Mouse (Mus musculus) limb, embryonic 10.5 days (tissue): ENCODE measurements at regions not wholly inside any gene's neighbourhood (a gene's known extent, or its start where the extent isn't known, plus 50 kb on each side); places are given as distances from the start of the nearest gene placed in this dataset.

Experiments
- DNase-seq: peaks from one replicate; pipeline ENCODE4 v3.0.0-alpha.2; 2017; ENCODE audit warnings: low spot score
- H3K27ac ChIP-seq: fragments of 300-500 bp; sonication (generic); 2 replicates; pipeline ENCODE4 v1.5.1; 2016; ENCODE audit warnings: mild to moderate bottlenecking
- H3K27me3 ChIP-seq: fragments of 300-500 bp; sonication (generic); 2 replicates; pipeline ENCODE4 v1.6.1; 2016; ENCODE audit warnings: low read depth, mild to moderate bottlenecking; ENCODE audit not compliant: poor library complexity, severe bottlenecking
- H3K36me3 ChIP-seq: fragments of 300-500 bp; sonication (generic); 2 replicates; pipeline ENCODE4 v1.6.1; 2016; ENCODE audit warnings: mild to moderate bottlenecking, moderate library complexity
- H3K4me1 ChIP-seq: fragments of 300-500 bp; sonication (generic); 2 replicates; pipeline ENCODE4 v1.6.1; 2016
- H3K4me3 ChIP-seq: fragments of 300-500 bp; sonication (generic); 2 replicates; pipeline ENCODE4 v1.5.1; 2016; ENCODE audit warnings: mild to moderate bottlenecking, moderate library complexity
- H3K9me3 ChIP-seq: fragments of 300-500 bp; sonication (generic); replicated peaks from 2 replicates; pipeline ENCODE4 v1.6.1; 2016; ENCODE audit warnings: mild to moderate bottlenecking
- WGBS: fragments of 180-500 bp; shearing (Covaris S2); methylation state at CpG from one replicate; pipeline ENCODE4 v1.1.7; 2016; 5-methylcytosine and 5-hydroxymethylcytosine counted together

DNA sequence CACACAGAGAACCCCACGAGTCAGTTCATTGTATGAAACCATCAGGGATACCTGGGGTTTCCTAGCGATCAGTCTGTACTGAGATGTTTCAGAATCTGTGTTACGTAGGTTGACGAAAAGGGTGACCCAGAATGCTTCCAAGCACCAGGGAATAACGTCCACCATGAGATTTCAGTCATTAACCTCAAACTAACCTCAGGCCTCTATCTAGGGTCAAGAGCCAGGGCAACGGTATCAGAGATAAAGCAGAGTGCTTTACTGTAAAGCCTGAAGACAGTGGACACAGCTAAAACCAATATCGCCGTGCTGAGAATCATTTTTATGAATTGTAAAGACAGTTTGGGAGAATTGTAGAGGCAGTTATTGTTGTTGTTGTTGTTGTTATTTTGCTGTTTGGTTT, 52.9 kb upstream of the Errfi1 start:
- Histone ChIP-seq H3K4me1 (peaks cover 52% of the 10 kb centered on the region), H3K9me3 (no peaks in the 10 kb centered on the region), H3K4me3 (no peak overlapping the region), H3K36me3 (no peaks in the 10 kb centered on the region), H3K27me3 (no peaks in the 10 kb centered on the region), H3K27ac (no peak overlapping the region)
- DNase-seq: no peak
- 79% methylated on average over 8 of the region's 8 CpGs for WGBS

DNA sequence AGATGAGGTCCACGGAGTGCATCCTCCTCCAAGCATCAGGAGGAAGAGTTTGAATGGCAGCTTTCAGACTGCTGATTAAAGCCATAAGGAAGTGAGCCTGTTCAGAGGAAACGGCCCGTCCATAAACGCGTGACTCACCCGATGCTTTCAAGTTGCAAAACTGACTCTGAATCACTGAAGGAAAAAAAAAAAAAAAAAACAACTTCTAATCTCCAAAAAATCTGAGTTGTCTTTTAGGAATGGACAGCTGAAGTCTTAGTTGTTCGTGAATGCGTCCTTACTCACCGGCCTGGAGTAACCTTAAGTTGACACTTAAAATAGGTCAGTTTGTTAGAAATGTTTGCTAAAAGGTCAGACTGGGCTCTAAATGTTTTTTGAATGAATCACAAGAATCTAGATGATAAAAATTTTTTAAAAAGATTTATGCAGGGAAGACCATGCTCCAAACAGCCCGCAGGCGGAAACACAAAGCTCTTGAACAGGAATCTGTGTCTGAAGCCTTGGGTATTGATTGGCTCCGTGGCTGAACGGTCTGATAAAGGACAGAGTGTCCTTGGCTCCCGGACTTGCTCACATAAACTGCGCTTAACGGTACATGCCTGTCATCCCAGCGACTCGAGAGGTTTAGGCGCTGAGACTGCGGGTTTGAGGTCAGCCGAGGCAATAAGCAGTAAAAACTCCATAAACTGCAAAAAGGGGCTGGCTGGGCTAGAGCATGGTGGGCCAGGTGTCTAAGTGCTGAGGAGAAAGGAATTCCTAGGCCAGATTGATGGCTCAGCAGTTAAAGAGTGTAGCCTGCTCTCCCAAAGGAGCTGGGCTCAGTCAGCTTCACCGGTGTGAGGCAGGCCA, 53.9 kb upstream of the Errfi1 start:
- no peaks in the 10 kb centered on the region for H3K9me3 ChIP-seq
- no peaks in the 10 kb centered on the region for H3K36me3 ChIP-seq
- H3K27ac ChIP-seq: peak overlapping the region; percentile 66
- peaks cover 51% of the 10 kb centered on the region for H3K4me1 ChIP-seq
- 41% methylated on average over 22 of the region's 22 CpGs for WGBS
- 0 out of 2 replicates have a peak overlapping the region, but pooled peaks have one; percentile 2 for H3K4me3 ChIP-seq
- H3K27me3 ChIP-seq: no peaks in the 10 kb centered on the region
- peak; percentile 56 for DNase-seq

DNA sequence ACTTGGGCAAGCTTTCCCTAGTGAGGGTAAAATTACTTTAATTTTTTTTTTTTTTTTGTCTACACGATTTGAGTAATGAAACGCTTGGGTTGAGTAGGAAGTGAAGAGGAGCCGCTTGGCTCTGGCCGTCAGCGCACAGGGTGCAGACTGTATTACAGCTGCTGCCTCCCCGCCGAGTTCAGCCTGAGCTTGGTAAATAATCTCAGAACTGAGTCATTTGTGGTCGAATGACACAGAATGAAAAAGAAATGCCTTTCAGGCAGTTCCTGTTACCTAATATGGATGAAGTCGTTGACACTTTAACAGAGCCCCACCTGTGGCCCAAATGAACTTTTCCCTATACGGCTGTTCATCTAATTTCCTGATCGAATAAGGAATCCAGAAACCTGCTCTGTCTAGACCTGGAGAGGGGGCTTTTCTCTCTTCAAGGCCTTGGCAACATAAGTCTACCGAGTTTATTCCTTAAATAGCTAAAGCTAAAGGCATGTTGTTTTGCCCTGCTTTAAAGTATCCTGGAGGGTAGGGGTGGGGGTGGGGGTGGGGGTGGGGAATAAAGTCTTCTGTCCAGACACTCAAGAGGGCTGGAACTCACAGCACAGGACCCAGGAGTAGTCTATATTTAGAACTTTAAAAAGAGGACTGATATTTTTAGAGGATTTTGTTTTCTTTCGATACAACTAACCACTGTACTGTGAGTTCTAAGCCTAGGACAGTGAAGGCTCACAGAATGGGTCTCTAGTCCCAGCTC, 54.8 kb upstream of the Errfi1 start:
- Histone ChIP-seq H3K4me1 (peaks cover 52% of the 10 kb centered on the region), H3K27ac (peak overlapping the region; percentile 66), H3K36me3 (no peaks in the 10 kb centered on the region), H3K4me3 (0 out of 2 replicates have a peak overlapping the region, but pooled peaks have one; percentile 2), H3K27me3 (no peaks in the 10 kb centered on the region), H3K9me3 (no peaks in the 10 kb centered on the region)
- DNase-seq: no peak
- WGBS: 56% methylated on average over 13 of the region's 13 CpGs

DNA sequence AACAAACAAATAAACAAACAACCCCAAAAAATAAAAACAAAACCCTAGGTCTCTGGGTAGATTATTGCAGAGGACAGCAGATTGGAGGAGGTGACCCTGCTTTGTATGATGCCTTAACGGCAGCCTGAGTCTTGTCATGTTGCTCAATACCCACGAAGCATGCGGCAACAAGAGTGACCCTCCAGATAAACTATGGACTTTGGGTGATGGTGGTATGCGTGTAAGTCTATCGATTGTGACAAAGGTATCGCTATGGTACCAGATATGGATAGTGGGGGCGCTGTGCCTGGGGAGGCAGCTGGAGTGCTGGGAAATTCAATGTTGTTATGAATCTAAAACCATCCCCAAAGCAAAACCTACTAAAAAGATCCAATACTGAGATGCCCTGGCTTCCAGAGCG, 55.4 kb upstream of the Errfi1 start:
- no peaks in the 10 kb centered on the region for H3K27me3 ChIP-seq
- H3K4me3 ChIP-seq: no peak overlapping the region
- H3K9me3 ChIP-seq: no peaks in the 10 kb centered on the region
- peak overlapping the region; percentile 66; the same call in 1 of the 2 replicates for H3K27ac ChIP-seq
- DNase-seq: no peak
- H3K36me3 ChIP-seq: no peaks in the 10 kb centered on the region
- WGBS: 95% methylated on average over 8 of the region's 8 CpGs
- H3K4me1 ChIP-seq: peaks cover 50% of the 10 kb centered on the region

DNA sequence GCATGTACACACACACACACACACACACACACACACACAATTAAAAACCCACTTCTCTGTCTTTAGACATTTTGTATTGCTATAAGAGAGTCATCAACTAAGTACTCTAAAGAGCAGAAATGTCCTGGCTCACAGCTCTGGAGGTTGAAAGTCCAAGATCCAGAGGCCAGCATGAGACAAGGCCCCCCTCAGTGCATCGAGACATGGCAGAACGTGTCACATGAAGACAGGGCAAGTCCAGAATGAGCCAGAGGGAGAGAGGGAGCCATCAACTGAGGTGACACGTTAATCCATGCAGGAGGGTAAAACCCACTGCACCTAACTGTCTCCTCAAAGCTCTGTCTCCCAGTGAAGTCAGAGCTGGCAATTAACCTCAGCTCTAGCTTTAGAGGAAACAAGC, 56.7 kb upstream of the Errfi1 start:
- H3K4me3 ChIP-seq: no peak overlapping the region
- no peaks in the 10 kb centered on the region for H3K27me3 ChIP-seq
- no peaks in the 10 kb centered on the region for H3K36me3 ChIP-seq
- no peak for DNase-seq
- H3K27ac ChIP-seq: no peak overlapping the region; the same call in 1 of the 2 replicates
- 86% methylated on average over 3 of the region's 3 CpGs for WGBS
- H3K4me1 ChIP-seq: peaks cover 62% of the 10 kb centered on the region
- no peaks in the 10 kb centered on the region for H3K9me3 ChIP-seq

DNA sequence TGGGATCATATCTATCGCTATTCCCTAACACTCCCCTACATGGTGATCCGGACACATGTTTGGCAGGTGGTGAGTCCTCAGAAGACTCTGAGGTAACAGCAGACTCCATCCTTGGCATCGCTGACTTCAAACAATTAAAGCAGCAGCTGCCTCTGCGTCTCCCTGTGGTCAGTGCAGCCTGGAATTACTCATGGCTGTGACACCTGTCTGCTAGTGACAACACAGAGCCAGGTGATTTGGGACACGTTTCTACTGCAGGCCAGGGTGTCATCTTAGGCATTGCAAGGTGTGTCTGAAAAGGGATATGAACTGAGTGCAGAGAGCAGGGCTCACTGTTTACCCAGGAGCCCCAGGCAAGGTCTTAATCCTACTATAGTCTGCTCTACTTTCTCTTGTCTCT, 58.8 kb upstream of the Errfi1 start:
- peaks cover 56% of the 10 kb centered on the region for H3K4me1 ChIP-seq
- no peaks in the 10 kb centered on the region for H3K9me3 ChIP-seq

DNA sequence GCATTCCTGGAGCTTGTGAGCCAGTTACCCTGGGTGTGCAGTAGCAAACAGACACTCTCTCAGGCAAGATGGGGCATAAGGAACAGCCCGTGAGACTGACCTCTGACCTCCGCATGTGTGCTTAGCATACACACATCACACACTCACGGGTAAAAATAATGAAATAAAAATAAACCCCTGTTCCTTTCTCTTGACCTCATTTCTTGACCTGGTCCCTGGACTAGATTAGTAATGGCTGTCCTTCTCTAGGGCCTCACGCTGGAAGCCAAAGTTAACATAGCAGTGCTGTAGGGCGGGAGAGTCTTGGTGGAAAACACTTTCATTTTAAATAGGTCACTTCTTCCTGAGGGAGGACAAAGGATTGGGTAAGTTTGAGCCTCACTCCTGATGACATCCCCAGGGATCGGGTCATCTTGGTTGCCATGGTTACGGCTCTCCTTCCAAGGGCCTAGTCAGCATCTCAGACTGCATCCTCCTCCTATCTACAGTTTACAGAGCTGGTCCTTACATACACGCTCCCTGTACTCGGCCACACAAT, 59.4 kb upstream of the Errfi1 start:
- peaks cover 50% of the 10 kb centered on the region for H3K4me1 ChIP-seq
- H3K9me3 ChIP-seq: no peaks in the 10 kb centered on the region
- 56% methylated on average over 9 of the region's 9 CpGs for WGBS
- H3K27ac ChIP-seq: peak overlapping the region; percentile 12
- H3K4me3 ChIP-seq: no peak overlapping the region
- H3K27me3 ChIP-seq: no peaks in the 10 kb centered on the region
- no peaks in the 10 kb centered on the region for H3K36me3 ChIP-seq
- no peak for DNase-seq

More for the DNA sequence above, 58.8 kb upstream of the Errfi1 start:
- no peaks in the 10 kb centered on the region for H3K27me3 ChIP-seq
- no peak overlapping the region for H3K4me3 ChIP-seq
- H3K27ac ChIP-seq: peak overlapping the region; percentile 12
- DNase-seq: no peak
- WGBS: 62% methylated on average over 5 of the region's 5 CpGs
- H3K36me3 ChIP-seq: no peaks in the 10 kb centered on the region

DNA sequence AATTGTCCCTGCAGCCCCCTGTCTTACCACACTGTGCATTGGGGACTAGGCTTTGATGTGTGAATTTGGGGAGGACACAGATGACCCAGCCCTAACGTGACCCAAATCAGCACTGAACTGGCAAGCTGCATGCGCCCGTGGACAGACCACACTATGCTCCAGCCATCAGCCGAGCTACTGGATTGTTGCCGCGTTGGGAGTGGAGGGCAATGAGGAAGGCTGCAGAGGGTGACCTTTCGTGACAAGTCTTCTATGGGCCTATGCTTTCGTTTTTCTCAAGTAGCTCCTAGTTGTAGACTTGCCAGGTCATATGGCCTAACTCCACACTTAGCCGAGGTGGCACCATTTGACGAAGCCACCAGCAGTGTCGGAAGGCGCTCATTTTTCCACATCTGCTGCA, 60.6 kb upstream of the Errfi1 start:
- Histone ChIP-seq H3K27me3 (no peaks in the 10 kb centered on the region), H3K9me3 (no peaks in the 10 kb centered on the region), H3K27ac (no peak overlapping the region; the same call in 1 of the 2 replicates), H3K36me3 (no peaks in the 10 kb centered on the region), H3K4me1 (peaks cover 42% of the 10 kb centered on the region), H3K4me3 (no peak overlapping the region)
- DNase-seq: no peak
- WGBS: 86% methylated on average over 12 of the region's 12 CpGs

DNA sequence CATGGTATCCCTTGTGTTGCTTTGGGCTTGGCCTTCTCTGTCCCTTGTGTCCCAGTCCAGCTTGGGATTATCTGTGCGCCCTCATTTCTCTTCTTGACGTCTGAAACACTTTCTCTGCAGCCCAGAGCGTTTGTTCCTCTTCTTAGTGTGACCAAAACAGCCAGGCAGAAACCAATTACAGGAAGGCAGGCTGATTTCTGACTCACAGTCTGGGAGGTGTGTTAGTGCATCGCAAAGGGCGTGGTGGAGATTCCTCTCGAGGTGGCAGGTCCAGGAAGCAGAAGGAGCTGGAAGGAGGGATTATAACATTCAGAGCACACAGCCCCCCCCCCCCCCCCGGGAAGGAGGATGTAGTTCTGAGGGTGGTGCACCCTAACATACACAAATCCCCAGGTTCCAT, 64.6 kb upstream of the Errfi1 start:
- Histone ChIP-seq H3K27me3 (no peaks in the 10 kb centered on the region), H3K27ac (no peak overlapping the region), H3K36me3 (no peaks in the 10 kb centered on the region), H3K4me3 (no peak overlapping the region), H3K9me3 (no peaks in the 10 kb centered on the region), H3K4me1 (peaks cover 52% of the 10 kb centered on the region)
- no peak for DNase-seq
- WGBS: 69% methylated on average over 7 of the region's 7 CpGs

DNA sequence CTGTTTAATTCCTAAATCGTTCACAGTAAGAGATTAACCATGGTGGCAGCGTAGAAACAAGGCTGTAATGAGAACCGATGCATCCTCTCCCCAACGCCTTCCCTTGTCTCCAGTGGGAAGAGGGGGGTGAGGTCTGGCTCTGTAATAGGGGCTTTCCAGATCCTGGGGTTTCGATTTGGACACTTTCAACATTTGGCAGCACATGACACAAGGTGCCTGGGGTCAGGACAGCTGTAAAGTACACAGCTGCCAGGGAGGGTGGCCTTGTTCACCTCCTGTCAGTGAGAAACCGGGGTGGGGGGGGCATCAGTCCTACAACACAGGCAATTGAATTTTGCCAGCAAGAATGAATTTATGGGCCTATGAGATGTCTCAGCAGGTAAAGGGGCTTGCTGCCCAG, 66.6 kb upstream of the Errfi1 start:
- Histone ChIP-seq H3K27me3 (no peaks in the 10 kb centered on the region), H3K36me3 (no peaks in the 10 kb centered on the region), H3K4me1 (peaks cover 38% of the 10 kb centered on the region), H3K4me3 (no peak overlapping the region), H3K9me3 (no peaks in the 10 kb centered on the region), H3K27ac (peak overlapping the region; percentile 63)
- WGBS: 49% methylated on average over 6 of the region's 6 CpGs
- DNase-seq: no peak

DNA sequence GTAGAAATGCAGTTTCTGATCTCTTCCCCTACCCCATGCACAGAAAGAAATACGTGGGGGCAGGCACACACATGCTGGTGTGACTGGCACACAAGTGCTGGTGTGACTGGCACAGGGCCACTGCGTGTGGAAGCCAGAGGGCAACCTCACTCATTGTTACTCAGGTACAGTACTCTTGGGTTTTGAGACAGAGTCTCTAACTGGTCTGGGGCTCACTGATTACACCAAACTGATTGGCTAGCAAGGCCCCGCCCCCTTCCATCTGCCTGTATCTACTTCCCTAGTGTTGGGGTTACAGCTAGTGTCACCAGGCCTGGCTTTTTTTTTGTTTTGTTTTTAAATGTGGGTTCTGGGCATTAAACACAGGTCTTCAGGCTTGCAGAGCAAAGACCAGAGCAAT, 67.1 kb upstream of the Errfi1 start:
- no peak for DNase-seq
- peak overlapping the region; percentile 63 for H3K27ac ChIP-seq
- WGBS: 72% methylated on average over 3 of the region's 3 CpGs

DNA sequence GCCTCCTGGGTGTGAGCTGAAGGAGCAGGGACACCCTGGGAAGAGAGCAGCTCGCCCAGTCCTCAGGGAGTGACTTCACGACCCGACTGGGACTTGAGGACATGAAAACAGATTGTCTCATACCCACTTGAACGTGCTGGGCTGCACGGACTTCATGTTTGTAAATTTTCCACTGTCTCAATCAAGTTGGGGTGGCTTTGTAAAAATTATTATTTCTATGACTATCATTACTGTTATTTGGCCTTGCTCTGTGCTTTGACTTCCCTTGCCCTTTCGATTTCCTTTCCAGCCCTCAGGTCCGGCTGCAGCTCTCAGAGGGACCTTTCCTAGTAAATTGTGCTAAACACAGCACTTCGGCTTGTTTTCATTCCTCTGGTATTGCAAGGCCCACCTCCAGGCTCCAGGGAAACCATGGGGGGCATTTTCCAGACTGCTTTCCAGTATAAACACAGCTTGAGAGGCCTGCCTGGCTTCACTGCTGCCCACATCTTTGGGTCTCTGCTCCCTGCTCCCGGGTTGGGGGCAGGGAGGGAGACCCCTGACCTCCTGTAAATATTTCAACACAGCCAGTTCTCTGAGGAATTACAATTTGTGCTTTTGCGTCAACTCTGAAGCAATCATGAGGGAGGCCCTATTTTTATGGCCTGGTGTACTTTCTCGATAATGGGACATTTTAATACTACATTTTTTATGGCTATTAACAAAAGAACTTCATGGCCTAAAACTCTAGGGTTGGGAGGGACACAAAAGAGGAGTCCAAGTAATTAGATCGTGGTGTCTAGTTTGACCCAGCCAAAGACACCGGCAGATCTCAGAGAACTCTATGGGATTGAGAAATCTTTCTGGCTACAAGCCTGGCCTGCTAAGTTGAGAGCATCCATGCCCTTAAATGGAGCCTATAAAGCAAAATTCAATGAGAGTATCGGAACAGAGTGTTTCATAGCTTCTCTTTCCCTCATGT, 68.9 kb upstream of the Errfi1 start:
- 58% methylated on average over 14 of the region's 14 CpGs for WGBS
- Histone ChIP-seq H3K36me3 (no peaks in the 10 kb centered on the region), H3K9me3 (no peaks in the 10 kb centered on the region), H3K27me3 (no peaks in the 10 kb centered on the region), H3K4me3 (no peak overlapping the region), H3K4me1 (peaks cover 49% of the 10 kb centered on the region), H3K27ac (peak overlapping the region; percentile 72)
- DNase-seq: no peak

More for the DNA sequence above, 67.1 kb upstream of the Errfi1 start:
- no peaks in the 10 kb centered on the region for H3K9me3 ChIP-seq
- H3K36me3 ChIP-seq: no peaks in the 10 kb centered on the region
- no peak overlapping the region for H3K4me3 ChIP-seq
- H3K27me3 ChIP-seq: no peaks in the 10 kb centered on the region
- peaks cover 38% of the 10 kb centered on the region for H3K4me1 ChIP-seq
